Mouse (Mus musculus): ENCODE measurements at regions not wholly inside any gene's neighbourhood (a gene's known extent, or its start where the extent isn't known, plus 50 kb on each side); places are given as distances from the start of the nearest gene placed in this dataset.

DNA sequence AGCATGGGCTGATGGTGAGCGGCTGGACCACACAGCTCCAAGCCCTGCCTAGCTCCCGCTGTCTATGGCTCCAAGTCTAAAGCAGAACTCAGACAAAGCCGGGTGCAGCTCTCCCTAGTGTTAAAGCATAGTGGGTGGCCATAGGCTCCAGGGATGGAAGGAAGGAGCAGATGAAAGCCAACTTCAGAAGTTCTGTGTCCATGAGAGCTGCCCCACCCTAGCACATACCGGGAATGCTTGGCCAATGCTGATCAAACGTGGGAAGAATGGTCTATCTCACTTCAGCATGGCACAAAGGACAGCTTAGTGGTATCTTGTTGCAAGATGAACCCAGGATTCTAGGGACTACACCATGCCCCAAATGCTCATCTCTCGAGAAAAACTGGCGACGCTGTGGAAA is 55.5 kb upstream of the Ssx2ip start:
- no peak for ATAC-seq (ENCODE audit: insufficient number of reproducible peaks, low FRiP score, low TSS enrichment, low read depth)
- H3K4me2 ChIP-seq, result no peak overlapping the region
- H3K27ac ChIP-seq, result no peak overlapping the region
- H3K9me3 ChIP-seq, result no peaks in the 10 kb centered on the region
- H3K4me3 ChIP-seq, result no peak overlapping the region
- no peaks in the 10 kb centered on the region for H3K27me3 ChIP-seq
- WGBS, result 83% methylated on average over 8 of the region's 8 CpGs
- peaks cover 3% of the 10 kb centered on the region; the same call in 1 of the 2 replicates for H3K4me1 ChIP-seq
- H3K9ac ChIP-seq, result no peak overlapping the region
- no peaks in the 10 kb centered on the region for H3K36me3 ChIP-seq

GRCm38 (mm10) chr3:146349393-146349792 is 55.0 kb upstream of the Ssx2ip start:
- 68% methylated on average over 8 of the region's 8 CpGs for WGBS
- H3K27me3 ChIP-seq, result no peaks in the 10 kb centered on the region
- H3K4me2 ChIP-seq, result no peak overlapping the region
- no peak overlapping the region for H3K4me3 ChIP-seq
- no peaks in the 10 kb centered on the region for H3K36me3 ChIP-seq
- H3K4me1 ChIP-seq, result peaks cover 3% of the 10 kb centered on the region; the same call in 1 of the 2 replicates
- no peak overlapping the region for H3K9ac ChIP-seq
- H3K9me3 ChIP-seq, result no peaks in the 10 kb centered on the region
- ATAC-seq (ENCODE audit: insufficient number of reproducible peaks, low FRiP score, low TSS enrichment, low read depth), result no peak
- H3K27ac ChIP-seq, result no peak overlapping the region

GRCm38 (mm10) chr3:146350126-146350525 is 54.3 kb upstream of the Ssx2ip start:
- WGBS, result 92% methylated on average over 9 of the region's 9 CpGs

GRCm38 (mm10) chr3:146351468-146351867 is 53.0 kb upstream of the Ssx2ip start:
- no peak for ATAC-seq (ENCODE audit: insufficient number of reproducible peaks, low FRiP score, low TSS enrichment, low read depth)
- Histone ChIP-seq H3K27me3 (no peaks in the 10 kb centered on the region), H3K4me2 (no peak overlapping the region), H3K4me3 (no peak overlapping the region), H3K4me1 (0 out of 2 replicates have a peak, but pooled peaks cover 3% of the 10 kb centered on the region), H3K9ac (no peak overlapping the region), H3K36me3 (no peaks in the 10 kb centered on the region), H3K9me3 (no peaks in the 10 kb centered on the region), H3K27ac (no peak overlapping the region)
- 81% methylated on average over 1 of the region's 1 CpGs for WGBS

More at GRCm38 (mm10) chr3:146350126-146350525, 54.3 kb upstream of the Ssx2ip start:
- no peak overlapping the region for H3K27ac ChIP-seq
- no peaks in the 10 kb centered on the region for H3K36me3 ChIP-seq
- H3K9ac ChIP-seq, result no peak overlapping the region
- ATAC-seq (ENCODE audit: insufficient number of reproducible peaks, low FRiP score, low TSS enrichment, low read depth), result no peak
- H3K9me3 ChIP-seq, result no peaks in the 10 kb centered on the region
- H3K4me1 ChIP-seq, result peaks cover 3% of the 10 kb centered on the region; the same call in 1 of the 2 replicates
- H3K27me3 ChIP-seq, result no peaks in the 10 kb centered on the region
- no peak overlapping the region for H3K4me3 ChIP-seq
- H3K4me2 ChIP-seq, result no peak overlapping the region

- Histone ChIP-seq H3K4me2 (no peak overlapping the region), H3K36me3 (no peaks in the 10 kb centered on the region), H3K4me3 (no peak overlapping the region), H3K9ac (no peak overlapping the region), H3K27ac (no peak overlapping the region), H3K27me3 (no peaks in the 10 kb centered on the region), H3K4me1 (0 out of 2 replicates have a peak, but pooled peaks cover 3% of the 10 kb centered on the region), H3K9me3 (no peaks in the 10 kb centered on the region)
- ATAC-seq (ENCODE audit: insufficient number of reproducible peaks, low FRiP score, low TSS enrichment, low read depth), result no peak
- WGBS, result 84% methylated on average over 4 of the region's 4 CpGs
Measured at GRCm38 (mm10) chr3:146352187-146352586, 52.3 kb upstream of the Ssx2ip start.

GRCm38 (mm10) chr3:146353961-146354360 is 50.5 kb upstream of the Ssx2ip start:
- WGBS, result 94% methylated on average over 4 of the region's 4 CpGs
- Histone ChIP-seq H3K4me1 (no peaks in the 10 kb centered on the region), H3K9me3 (no peaks in the 10 kb centered on the region), H3K4me3 (no peak overlapping the region), H3K36me3 (no peaks in the 10 kb centered on the region), H3K9ac (no peak overlapping the region), H3K27ac (no peak overlapping the region), H3K4me2 (no peak overlapping the region), H3K27me3 (no peaks in the 10 kb centered on the region)
- ATAC-seq (ENCODE audit: insufficient number of reproducible peaks, low FRiP score, low TSS enrichment, low read depth), result no peak

Data from limb, embryonic 15.5 days (tissue).